Mouse (Mus musculus): ENCODE results near the gene Dynlt1c. TPM values are rescaled to one million over a fixed set of nuclear protein-coding genes. Genes with fewer than 3 reads are reported as not detected.
"Not testable (repeated sequence)": the region's sequence is repeated elsewhere in the genome, so short reads cannot be mapped to it uniquely, and the experiment has no call there.

Gene Dynlt1c
- total and polyA plus RNA-seq, 2 experiments from 2014 or later, result 2.1 to 17.8 TPM

DNA sequence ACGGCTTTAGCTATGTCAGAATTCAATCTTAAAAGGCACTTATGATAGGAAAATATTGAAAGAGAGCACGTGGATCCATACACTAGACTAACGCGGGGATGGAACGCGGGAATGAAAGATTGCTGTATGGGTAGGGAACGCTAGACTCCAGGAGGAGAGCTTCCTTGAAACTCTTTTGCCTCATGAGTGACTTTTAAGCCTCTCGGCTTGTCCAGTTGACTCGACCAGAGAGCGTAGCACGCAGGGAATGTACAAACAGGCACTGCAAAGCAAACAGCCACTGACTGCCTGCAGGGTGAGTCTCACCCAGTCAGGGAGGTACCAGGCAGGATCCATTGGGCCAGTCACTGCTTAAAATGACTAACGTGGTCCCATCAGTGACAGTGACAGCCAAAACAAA, 20.5 kb downstream of the Dynlt1c start:
- 91% methylated on average over 11 of the region's 12 CpGs for WGBS
- not testable (repeated sequence) for H3K36me3 ChIP-seq (replicated peaks; ENCODE audit: control insufficient read depth, insufficient read depth, low read length); H3K4me2 ChIP-seq (ENCODE audit: low read depth, low read length); H3K27me3 ChIP-seq (ENCODE audit: control insufficient read depth, insufficient read depth, low read length); DNase-seq (ENCODE audit: low spot score); ATAC-seq (ENCODE audit: insufficient read depth, low read depth); H3K9ac ChIP-seq (replicated peaks; ENCODE audit: low read depth, low read length); H3K27ac ChIP-seq (ENCODE audit: low read depth); H3K4me1 ChIP-seq (ENCODE audit: control insufficient read depth, insufficient read depth); H3K4me3 ChIP-seq (ENCODE audit: low read depth, low read length); H3K9me3 ChIP-seq (replicated peaks; ENCODE audit: control insufficient read depth, low read length)

DNA sequence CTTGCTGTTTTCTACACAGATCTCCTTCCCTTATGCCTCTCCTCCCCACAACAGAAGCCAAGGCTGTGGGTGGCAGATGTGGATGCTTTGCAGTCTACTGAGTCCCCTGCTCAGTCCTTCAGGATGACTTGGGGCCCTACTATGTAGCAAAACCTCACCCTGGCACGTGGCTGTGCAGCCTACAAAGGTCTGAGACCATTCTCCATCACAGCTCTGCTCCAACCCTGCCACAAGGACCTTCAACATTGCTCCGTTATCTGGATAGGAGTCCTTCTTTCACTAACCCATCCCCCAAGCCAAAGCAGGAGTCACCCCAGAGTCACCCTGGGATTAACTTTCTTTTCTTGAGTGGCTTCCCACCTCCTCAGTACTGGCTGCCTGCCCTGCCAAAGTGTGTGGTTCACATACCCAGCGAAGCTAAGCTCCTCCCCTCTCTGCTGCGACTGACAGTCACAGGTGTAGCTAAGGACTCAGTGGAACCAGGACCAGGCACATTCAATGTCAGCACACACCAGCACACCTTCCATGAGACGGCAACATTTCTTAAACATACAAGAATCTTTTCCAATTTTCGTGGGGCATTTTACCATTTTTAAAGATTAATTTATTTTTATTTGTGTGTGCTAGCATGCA, 23.6 kb downstream of the Dynlt1c start:
- WGBS, result 38% methylated on average over 1 of the region's 6 CpGs
- not testable (repeated sequence) for H3K27ac ChIP-seq (ENCODE audit: low read depth); DNase-seq (ENCODE audit: low spot score); H3K36me3 ChIP-seq (replicated peaks; ENCODE audit: control insufficient read depth, insufficient read depth, low read length); H3K27me3 ChIP-seq (ENCODE audit: control insufficient read depth, insufficient read depth, low read length); H3K4me3 ChIP-seq (ENCODE audit: low read depth, low read length); ATAC-seq (ENCODE audit: insufficient read depth, low read depth); H3K4me1 ChIP-seq (ENCODE audit: control insufficient read depth, insufficient read depth); H3K9me3 ChIP-seq (replicated peaks; ENCODE audit: control insufficient read depth, low read length); H3K9ac ChIP-seq (replicated peaks; ENCODE audit: low read depth, low read length); H3K4me2 ChIP-seq (ENCODE audit: low read depth, low read length)

DNA sequence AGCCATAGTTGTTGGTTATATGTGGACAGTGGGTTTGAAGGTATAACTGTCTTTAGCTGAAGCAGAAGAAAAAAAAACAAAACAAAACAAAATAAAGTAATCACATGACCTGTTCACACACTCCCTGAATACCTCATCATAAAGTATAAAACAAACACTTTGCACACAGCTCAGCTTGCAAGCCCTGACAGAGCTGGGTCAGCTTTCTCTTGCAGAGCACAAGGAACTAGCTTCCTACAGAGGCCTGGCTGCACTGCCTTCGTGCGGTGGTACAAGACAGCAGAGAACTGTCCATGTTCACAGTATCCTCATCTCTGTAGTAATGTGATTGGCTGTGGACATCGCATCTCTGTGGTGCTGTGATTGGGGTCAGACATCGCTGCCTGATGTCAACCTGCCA, 28.9 kb downstream of the Dynlt1c start:
- H3K9me3 ChIP-seq (replicated peaks; ENCODE audit: control insufficient read depth, low read length); H3K27me3 ChIP-seq (ENCODE audit: control insufficient read depth, insufficient read depth, low read length); H3K27ac ChIP-seq (ENCODE audit: low read depth); DNase-seq (ENCODE audit: low spot score); H3K9ac ChIP-seq (replicated peaks; ENCODE audit: low read depth, low read length); H3K4me3 ChIP-seq (ENCODE audit: low read depth, low read length); H3K4me2 ChIP-seq (ENCODE audit: low read depth, low read length); H3K36me3 ChIP-seq (replicated peaks; ENCODE audit: control insufficient read depth, insufficient read depth, low read length); ATAC-seq (ENCODE audit: insufficient read depth, low read depth); H3K4me1 ChIP-seq (ENCODE audit: control insufficient read depth, insufficient read depth): not testable (repeated sequence)
- WGBS, result 74% methylated on average over 4 of the region's 4 CpGs

DNA sequence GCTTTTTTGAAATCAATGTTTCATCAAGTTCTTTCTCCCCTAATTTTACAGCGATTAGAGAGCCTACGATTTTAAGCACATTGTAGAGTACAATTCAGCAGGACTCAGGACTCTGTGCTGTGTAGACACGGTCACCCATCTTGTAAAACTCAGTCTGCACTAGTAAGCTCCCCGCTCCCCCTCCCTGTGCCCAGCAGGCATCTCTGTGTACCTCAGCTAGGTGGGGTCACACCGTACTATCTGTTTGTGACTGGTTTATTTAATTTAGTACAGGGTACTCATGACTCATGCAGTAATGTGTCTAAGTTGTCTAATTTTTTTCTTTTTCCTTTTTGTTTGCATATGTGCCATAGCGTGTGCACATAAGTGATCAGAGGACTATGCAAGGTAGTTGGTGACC, 31.4 kb downstream of the Dynlt1c start:
- not testable (repeated sequence) for DNase-seq (ENCODE audit: low spot score); ATAC-seq (ENCODE audit: insufficient read depth, low read depth); H3K4me3 ChIP-seq (ENCODE audit: low read depth, low read length)

DNA sequence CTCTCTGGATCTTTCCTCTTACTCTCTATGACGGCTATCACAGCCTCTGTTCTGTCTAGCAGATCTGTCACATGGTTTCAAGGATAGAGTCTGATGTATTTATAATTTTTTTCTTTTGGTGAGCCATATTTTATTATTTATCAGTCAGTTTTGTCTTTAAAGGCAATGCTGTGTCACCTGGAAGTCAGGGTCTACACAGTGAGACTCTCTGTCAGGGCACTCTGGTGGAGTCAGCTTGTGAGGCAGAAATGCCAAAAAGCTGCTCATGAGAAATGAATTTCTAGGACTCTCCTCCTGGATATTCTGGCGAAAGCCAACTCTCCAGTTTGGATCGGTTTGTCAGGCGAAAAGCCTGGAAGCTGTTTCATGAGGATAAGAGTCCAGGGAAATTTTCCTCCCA, 34.3 kb downstream of the Dynlt1c start:
- H3K9me3 ChIP-seq (replicated peaks; ENCODE audit: control insufficient read depth, low read length); H3K4me2 ChIP-seq (ENCODE audit: low read depth, low read length); H3K4me3 ChIP-seq (ENCODE audit: low read depth, low read length); ATAC-seq (ENCODE audit: insufficient read depth, low read depth); H3K27me3 ChIP-seq (ENCODE audit: control insufficient read depth, insufficient read depth, low read length); H3K36me3 ChIP-seq (replicated peaks; ENCODE audit: control insufficient read depth, insufficient read depth, low read length); H3K4me1 ChIP-seq (ENCODE audit: control insufficient read depth, insufficient read depth); DNase-seq (ENCODE audit: low spot score); H3K27ac ChIP-seq (ENCODE audit: low read depth); H3K9ac ChIP-seq (replicated peaks; ENCODE audit: low read depth, low read length): not testable (repeated sequence)
- 100% methylated on average over 1 of the region's 4 CpGs for WGBS

More for the DNA sequence above, 31.4 kb downstream of the Dynlt1c start:
- H3K36me3 ChIP-seq (replicated peaks; ENCODE audit: control insufficient read depth, insufficient read depth, low read length); H3K9me3 ChIP-seq (replicated peaks; ENCODE audit: control insufficient read depth, low read length); H3K9ac ChIP-seq (replicated peaks; ENCODE audit: low read depth, low read length); H3K4me2 ChIP-seq (ENCODE audit: low read depth, low read length); H3K27ac ChIP-seq (ENCODE audit: low read depth); H3K27me3 ChIP-seq (ENCODE audit: control insufficient read depth, insufficient read depth, low read length); H3K4me1 ChIP-seq (ENCODE audit: control insufficient read depth, insufficient read depth): not testable (repeated sequence)
- WGBS, result 94% methylated on average over 6 of the region's 6 CpGs

- ATAC-seq (ENCODE audit: insufficient read depth, low read depth), result no peak
- H3K27me3 ChIP-seq (ENCODE audit: control insufficient read depth, insufficient read depth, low read length), result no peaks in the 10 kb centered on the region
- H3K9me3 ChIP-seq (replicated peaks; ENCODE audit: control insufficient read depth, low read length), result no peaks in the 10 kb centered on the region
- H3K4me3 ChIP-seq (ENCODE audit: low read depth, low read length), result no peak overlapping the region
- H3K4me1 ChIP-seq (ENCODE audit: control insufficient read depth, insufficient read depth), result no peaks in the 10 kb centered on the region
- no peak overlapping the region for H3K9ac ChIP-seq (replicated peaks; ENCODE audit: low read depth, low read length)
- WGBS, result 73% methylated on average over 5 of the region's 5 CpGs
- H3K27ac ChIP-seq (ENCODE audit: low read depth), result no peak overlapping the region
- no peak for DNase-seq (ENCODE audit: low spot score)
- no peaks in the 10 kb centered on the region for H3K36me3 ChIP-seq (replicated peaks; ENCODE audit: control insufficient read depth, insufficient read depth, low read length)
- no peak overlapping the region for H3K4me2 ChIP-seq (ENCODE audit: low read depth, low read length)
- TF ChIP-seq CTCF (IDR thresholded peaks at IDR 0.05; ENCODE audit: low read depth) (no peak), EP300 (IDR thresholded peaks at IDR 0.05; ENCODE audit: low read depth) (no peak)
Observed at GRCm38 (mm10) chr17:6636861-6637260, 35.4 kb downstream of the Dynlt1c start.

DNA sequence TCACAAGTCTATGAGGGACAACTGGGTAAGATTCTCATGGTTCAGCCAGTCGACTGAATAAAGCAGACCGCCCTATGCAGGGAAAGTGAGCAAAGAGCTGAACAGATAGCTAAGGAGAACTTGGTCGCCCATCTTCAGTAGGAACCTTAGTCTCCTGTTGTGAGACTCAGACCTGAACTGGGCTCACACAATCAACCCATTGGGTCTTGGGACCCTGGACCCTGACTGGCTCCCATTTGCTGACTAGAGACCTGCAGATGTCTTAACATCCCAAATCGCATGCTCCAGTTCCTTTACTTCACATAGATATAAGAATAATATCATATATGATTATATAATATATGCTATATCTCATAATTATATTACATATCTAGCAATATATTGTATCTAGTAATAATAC, 36.0 kb downstream of the Dynlt1c start:
- H3K4me3 ChIP-seq (ENCODE audit: low read depth, low read length); ATAC-seq (ENCODE audit: insufficient read depth, low read depth); DNase-seq (ENCODE audit: low spot score); H3K4me1 ChIP-seq (ENCODE audit: control insufficient read depth, insufficient read depth); H3K4me2 ChIP-seq (ENCODE audit: low read depth, low read length); H3K27ac ChIP-seq (ENCODE audit: low read depth); H3K27me3 ChIP-seq (ENCODE audit: control insufficient read depth, insufficient read depth, low read length); H3K36me3 ChIP-seq (replicated peaks; ENCODE audit: control insufficient read depth, insufficient read depth, low read length); H3K9me3 ChIP-seq (replicated peaks; ENCODE audit: control insufficient read depth, low read length); H3K9ac ChIP-seq (replicated peaks; ENCODE audit: low read depth, low read length): not testable (repeated sequence)
- 90% methylated on average over 3 of the region's 4 CpGs for WGBS

DNA sequence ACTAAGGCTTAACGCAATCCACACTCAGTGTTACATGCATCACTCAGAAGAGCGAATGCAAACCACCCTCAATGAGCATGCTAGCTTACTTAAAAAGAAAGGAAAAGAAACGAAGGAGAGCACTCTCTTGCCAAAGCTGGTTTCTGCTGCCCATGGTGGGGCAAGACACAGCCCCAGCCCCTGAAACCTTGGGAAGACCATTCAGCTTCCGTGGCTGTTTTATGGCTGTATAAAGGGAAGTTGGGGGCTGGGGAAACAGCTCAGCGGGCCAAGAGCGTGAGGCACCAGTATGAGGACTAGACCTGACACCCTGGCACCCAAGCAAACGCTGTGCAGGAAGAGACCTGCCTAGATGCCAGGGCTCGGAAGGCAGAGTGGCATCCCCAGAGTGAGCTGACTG, 37.0 kb downstream of the Dynlt1c start:
- H3K9me3 ChIP-seq (replicated peaks; ENCODE audit: control insufficient read depth, low read length); ATAC-seq (ENCODE audit: insufficient read depth, low read depth); H3K9ac ChIP-seq (replicated peaks; ENCODE audit: low read depth, low read length); H3K36me3 ChIP-seq (replicated peaks; ENCODE audit: control insufficient read depth, insufficient read depth, low read length); DNase-seq (ENCODE audit: low spot score); H3K4me1 ChIP-seq (ENCODE audit: control insufficient read depth, insufficient read depth); H3K27me3 ChIP-seq (ENCODE audit: control insufficient read depth, insufficient read depth, low read length); H3K4me3 ChIP-seq (ENCODE audit: low read depth, low read length); H3K27ac ChIP-seq (ENCODE audit: low read depth); H3K4me2 ChIP-seq (ENCODE audit: low read depth, low read length): not testable (repeated sequence)
- WGBS, result 77% methylated on average over 8 of the region's 8 CpGs

DNA sequence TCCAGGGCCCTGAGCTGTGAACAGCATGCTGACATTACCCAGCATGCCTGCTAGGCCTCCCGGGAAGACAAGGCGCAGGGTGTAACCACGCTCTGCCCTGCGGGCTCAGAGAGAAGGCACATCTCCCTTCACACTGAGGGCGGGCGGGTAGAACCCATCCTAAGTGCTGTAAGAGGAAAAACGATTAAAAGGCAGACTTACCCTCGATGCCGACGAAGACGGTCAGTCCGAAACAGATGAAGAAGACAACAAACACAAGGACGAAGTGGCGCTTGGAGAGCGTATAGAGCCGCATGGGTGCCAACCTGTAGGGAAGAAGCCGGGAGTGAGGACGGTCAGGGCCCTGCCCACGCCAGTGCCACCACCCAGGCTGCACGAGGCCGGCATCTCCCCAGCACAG, 38.0 kb downstream of the Dynlt1c start:
- H3K4me2 ChIP-seq (ENCODE audit: low read depth, low read length); H3K9me3 ChIP-seq (replicated peaks; ENCODE audit: control insufficient read depth, low read length); H3K9ac ChIP-seq (replicated peaks; ENCODE audit: low read depth, low read length); H3K36me3 ChIP-seq (replicated peaks; ENCODE audit: control insufficient read depth, insufficient read depth, low read length); H3K27me3 ChIP-seq (ENCODE audit: control insufficient read depth, insufficient read depth, low read length); DNase-seq (ENCODE audit: low spot score); H3K4me3 ChIP-seq (ENCODE audit: low read depth, low read length); ATAC-seq (ENCODE audit: insufficient read depth, low read depth); H3K4me1 ChIP-seq (ENCODE audit: control insufficient read depth, insufficient read depth); H3K27ac ChIP-seq (ENCODE audit: low read depth): not testable (repeated sequence)
- WGBS, result 81% methylated on average over 16 of the region's 21 CpGs
